Mouse (Mus musculus): Measurements from ENCODE around the gene Spp2.
"Not testable (repeated sequence)": the region's sequence is repeated elsewhere in the genome, so short reads cannot be mapped to it uniquely, and the experiment has no call there.

The Spp2 gene

GRCm38 (mm10) chr1:88433096-88433883 is 26.5 kb downstream of the Spp2 start:
- DNase-seq (ENCODE audit: low spot score): no peak

DNA sequence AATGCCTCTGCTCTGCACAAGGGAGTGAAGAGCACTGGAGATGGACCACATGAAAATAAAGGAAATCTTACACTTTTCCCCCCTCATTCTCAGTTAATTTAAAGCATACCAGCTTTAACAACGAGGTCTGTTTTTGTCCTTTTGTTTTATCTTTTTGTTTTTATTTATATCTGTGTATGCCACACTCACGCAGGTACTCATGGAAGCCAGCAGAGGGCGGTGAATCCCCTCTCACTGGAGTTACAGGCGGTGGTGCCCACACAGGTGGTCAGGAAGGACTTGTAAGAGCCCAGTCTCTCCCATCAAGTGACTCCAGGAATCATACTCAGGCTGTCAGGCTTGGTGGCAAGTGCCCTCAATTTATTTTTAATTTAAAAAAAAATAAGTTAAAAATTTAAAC is 27.3 kb downstream of the Spp2 start:
- DNase-seq (ENCODE audit: low spot score): no peak

DNA sequence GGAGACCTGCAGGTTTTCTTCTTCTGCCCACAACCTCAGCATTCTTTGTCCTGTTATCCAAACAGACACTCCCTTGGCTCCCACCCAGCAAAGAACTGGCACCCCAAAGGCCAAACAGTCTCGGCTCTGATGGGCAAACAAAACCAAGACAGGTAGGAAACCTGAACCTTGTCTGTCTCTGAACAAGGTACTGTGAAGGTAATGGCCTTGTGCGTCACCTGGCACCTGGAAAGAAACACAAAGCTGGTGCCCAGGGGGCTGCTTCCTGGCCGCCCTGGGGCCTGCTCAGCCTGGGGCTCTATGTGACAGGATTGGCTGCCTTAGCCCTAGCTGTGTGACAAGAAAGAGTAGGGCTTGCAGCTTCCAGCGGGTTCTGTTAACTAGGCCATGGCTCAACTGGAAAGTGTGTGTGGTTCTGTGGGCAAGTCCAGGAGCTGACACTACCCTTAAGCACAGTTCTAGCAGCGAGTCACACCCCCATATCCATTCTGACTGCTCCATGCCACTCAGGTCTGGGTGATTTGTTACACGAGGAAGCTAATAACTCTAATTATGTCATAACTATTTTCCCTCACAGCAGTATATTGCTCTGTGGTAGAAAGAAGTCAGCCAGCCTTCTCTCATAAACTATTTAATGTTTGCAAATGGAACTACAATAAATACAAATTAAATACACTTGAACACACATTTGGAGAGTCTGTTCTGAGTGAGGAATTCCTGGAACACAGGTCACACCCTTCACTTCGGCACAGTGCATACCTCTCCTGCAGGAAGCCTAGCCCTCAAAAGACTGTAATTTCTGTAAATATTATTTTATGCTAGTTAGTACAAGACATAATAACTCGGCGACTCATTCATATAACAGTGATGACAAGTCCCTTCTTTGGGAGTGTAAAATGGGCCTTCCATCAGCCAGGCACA is 30.7 kb downstream of the Spp2 start:
- DNase-seq (ENCODE audit: low spot score): peak; percentile 54

DNA sequence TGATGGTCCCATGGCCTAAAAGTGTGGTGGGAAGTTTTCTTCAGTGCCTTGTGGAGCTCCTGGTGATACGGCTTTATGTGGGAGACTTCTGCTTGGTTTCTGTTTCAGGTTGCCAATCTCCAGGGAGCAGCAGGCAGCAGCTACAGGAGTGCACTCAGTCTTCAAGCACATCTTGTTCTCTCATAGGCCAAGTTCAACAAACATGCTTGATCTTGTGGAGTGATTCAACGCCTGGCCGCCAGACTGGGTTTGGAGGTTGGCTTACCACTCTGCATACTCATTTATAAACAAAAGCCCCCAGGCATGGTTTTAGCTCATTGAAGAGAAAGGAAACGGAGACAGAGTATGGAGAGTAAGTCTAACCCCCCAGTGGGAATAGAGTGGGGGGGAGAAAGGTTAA is 36.6 kb downstream of the Spp2 start:
- no peak for DNase-seq (ENCODE audit: low spot score)

- DNase-seq (ENCODE audit: low spot score): no peak
Observed at GRCm38 (mm10) chr1:88445400-88445799, 38.6 kb downstream of the Spp2 start.

GRCm38 (mm10) chr1:88446270-88447030 is 39.7 kb downstream of the Spp2 start:
- no peak for DNase-seq (ENCODE audit: low spot score)

DNA sequence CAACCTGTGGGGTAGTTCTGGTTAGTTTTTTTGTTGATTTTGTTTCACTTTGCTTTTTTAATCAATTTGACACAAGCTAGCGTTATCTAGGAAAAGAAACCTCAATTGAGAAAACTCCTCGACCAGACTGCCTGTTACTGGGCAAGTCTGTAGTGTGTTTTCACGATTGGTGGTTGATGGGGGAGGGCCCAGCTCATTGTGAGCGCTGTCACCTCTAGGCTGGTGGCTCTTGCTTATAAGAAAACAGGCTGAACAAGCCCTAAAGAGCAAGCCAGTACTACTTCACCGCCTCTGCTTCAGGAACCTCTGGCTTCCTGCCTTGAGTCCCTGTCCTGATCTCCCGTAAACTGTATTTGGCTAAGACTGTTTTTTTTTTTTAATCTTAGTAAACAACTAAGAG is 40.7 kb downstream of the Spp2 start:
- no peak for DNase-seq (ENCODE audit: low spot score)

DNA sequence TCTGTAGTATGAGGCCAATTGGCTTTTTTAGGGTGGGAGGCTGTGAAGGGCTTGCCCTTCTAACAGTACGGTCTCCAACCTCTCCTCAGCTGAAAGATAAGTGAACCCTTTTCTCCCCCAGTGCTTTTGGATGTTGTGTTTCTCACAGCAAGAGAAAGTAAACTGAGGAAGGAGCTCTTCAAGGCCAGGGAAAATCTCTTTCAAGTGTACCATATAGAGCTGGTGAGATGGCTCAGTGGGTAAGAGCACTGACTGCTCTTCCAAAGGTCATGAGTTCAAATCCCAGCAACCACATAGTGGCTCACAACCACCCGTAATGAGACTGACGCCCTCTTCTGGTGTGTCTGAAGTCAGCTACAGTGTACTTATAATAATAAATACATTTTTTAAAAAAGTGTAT is 41.3 kb downstream of the Spp2 start:
- DNase-seq (ENCODE audit: low spot score): not testable (repeated sequence)

DNA sequence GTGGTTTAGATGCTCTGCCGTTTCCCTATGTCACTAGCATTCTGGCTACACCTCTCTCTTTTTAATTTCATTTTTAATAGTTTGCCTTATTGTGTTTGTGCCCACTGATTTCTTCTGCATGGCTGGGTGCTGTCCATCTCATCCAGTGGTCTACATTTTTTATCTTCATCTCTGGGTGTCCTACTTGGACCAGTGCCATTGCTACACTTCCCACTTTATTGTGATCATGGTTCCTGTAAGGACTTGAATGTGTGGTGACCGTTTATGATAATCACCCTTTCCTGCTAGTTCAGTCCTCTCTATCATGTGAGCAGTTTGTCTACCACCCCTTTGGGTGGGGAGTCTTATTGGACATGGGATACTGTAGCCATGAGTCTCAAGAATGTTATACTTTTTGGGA is 43.0 kb downstream of the Spp2 start:
- no peak for DNase-seq (ENCODE audit: low spot score)

- no peak for DNase-seq (ENCODE audit: low spot score)
Observed at GRCm38 (mm10) chr1:88450668-88451067, 43.9 kb downstream of the Spp2 start.

DNA sequence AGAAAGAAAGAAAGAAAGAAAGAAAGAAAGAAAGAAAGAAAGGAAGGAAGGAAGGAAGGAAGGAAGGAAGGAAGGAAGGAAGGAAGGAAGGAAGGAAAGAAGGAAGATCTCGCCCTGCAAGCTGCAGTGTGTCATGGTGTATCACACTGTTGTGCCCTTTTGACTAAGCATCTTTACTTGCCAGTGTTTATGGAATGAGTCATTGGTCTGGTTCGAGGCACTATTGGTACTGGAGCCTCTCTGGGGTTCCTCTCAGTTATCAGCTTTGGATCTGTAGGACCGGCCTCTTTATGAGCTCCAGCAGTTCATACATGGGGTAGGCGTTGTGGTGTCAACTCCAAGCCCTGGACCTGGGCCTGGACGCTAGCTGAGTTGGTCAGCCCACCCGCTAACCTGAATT is 45.4 kb downstream of the Spp2 start:
- DNase-seq (ENCODE audit: low spot score): no peak

DNA sequence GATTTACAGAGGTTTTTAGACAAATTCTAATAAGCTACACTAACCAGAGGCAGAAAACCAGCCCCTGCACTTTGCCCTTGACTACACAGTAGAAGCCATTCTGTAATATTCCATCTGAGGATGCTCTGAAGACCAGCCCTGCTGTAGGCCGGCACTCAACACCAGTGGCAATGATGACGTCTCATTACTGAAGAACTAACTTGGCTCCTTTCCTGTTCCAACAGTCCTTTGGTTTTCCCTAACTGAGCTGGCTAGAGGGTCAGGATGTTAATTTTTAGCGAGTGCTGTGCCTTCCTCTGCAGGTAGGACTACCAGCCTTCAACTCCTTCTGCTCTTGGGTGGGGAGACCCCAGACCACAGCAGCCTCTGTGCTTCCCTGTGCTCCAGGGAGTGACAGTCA is 47.9 kb downstream of the Spp2 start:
- DNase-seq (ENCODE audit: low spot score): no peak

GRCm38 (mm10) chr1:88455761-88456160 is 49.0 kb downstream of the Spp2 start:
- no peak for DNase-seq (ENCODE audit: low spot score)

DNA sequence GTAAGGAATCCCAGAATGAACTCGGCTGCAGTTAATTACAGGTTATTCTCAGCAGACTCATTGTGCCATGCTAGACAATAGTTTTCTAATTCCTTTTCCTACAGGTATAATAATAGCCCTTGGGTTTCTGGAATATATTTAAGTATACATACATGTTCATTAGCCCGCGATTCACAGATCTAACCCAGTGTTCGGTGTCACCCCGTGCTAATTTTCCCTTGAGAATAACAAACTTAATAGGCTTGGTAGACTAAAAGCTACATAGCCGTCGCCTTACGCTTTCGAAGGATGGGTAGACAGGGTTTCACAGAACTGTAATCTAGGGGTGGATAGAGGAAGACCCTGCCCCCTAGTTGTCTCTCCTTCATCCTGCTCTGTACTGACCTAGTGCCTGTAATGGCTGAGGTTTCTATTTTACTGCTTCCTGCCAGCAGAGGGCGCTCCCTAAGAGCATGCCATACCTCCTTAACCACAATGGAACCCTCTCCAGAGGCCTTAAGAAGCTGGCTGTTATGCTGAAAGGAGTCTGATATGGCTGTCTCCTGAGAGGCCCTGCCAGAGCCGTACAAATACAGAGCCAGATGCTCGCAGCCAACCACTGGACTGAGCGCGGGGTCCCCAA is 49.8 kb downstream of the Spp2 start:
- peak; percentile 59 for DNase-seq (ENCODE audit: low spot score)

DNA sequence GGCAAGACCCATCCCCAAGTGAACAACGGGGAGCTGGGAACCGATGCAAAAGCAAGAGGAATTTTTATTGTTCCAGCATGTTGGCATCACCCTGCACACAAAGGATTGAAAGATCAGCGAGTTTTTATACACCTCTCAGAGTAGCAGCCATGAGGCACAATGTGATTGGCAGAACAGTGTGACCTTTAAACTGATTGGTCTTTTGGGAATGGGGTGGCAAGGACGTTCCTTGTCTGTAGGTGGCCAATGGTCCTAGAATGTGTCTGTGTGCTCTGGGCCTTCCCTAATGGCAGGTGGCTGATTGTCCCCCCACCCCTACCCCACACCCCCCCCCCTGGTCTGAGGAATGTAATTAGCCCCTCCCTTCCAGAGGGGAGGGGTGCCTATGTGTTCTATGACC is 52.4 kb downstream of the Spp2 start:
- no peak for DNase-seq (ENCODE audit: low spot score)

DNA sequence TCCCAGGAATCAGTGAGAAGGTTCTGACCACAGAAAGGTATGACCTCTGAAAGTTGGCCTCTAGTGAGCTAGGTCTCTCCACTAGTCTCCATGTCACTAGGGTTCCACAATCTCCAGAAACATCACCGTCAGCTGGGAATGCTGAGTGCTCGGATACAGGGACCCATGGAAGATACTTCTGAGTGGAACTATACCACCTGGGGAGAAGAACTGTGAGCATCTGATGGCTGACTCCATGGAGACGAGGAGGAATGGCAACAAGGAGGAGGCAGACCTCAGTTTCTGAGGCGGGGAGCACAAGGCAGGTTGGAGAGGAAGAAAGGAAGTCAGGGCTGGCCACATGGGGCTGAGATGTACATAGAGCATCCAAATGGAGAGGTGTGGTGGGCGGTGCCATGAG is 52.9 kb downstream of the Spp2 start:
- DNase-seq (ENCODE audit: low spot score): no peak

- no peak for DNase-seq (ENCODE audit: low spot score)
Observed at GRCm38 (mm10) chr1:88461096-88461495, 54.3 kb downstream of the Spp2 start.

GRCm38 (mm10) chr1:88462484-88462883 is 55.7 kb downstream of the Spp2 start:
- DNase-seq (ENCODE audit: low spot score): no peak

- DNase-seq (ENCODE audit: low spot score): no peak
Observed at GRCm38 (mm10) chr1:88463241-88463640, 56.5 kb downstream of the Spp2 start.

DNA sequence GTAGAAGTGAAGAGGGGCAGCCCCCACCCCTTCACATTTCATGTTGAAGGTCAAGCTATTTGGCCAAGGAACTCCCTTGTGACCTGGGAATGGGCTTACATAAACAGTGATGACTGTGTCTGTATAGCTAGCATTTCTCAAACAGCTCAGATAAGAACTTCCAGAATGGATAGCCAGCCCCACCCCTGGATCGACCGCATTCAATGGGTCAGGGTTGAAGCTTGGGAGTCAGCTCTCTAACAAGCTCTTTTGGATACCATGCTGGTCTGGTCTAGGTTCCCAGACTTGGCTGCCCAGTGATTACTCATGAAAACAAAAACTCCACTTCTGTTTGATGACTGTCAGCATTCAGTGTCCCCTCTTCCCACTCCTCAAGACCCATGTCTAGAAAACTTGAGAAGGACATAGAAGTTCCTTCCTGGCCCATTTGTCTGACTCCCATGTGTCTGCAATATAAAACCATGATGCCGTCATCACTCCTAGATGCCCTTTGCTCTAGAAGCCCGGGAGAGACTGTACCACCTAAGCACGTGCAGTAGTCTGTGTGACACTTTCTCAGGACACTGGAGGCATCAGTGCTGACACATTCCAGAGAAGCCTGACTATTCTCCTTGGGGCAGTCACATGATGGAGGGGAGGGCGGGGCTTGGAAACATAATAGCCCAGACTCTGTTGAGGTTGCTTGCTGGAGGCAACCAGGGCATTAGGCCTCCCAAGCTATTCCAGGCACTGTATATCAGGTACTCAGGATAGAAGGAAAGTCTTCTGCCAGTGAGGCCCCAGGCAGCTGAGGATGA is 57.5 kb downstream of the Spp2 start:
- DNase-seq (ENCODE audit: low spot score): no peak

DNA sequence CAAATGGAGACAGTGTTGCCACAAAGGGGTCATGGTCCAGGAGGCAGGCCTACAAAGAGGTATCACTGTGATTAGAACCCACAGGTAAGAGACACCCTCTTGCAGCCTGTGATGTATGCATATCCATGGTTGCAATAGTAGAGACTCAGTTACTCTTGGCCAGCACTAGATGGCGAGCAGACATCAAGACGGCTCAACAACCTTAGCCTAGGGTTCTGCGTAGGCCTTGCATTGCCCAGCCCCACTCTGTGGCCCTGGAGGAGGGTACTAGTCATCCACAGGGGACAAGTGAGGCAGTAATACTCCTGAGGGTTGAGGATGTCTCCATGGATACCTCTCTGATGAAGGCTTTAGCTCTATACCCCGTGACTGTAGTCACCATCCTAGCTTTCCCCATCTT is 59.0 kb downstream of the Spp2 start:
- no peak for DNase-seq (ENCODE audit: low spot score)

All from urinary bladder, postnatal 25 days (tissue).